Mouse (Mus musculus): ENCODE measurements at regions not wholly inside any gene's neighbourhood (a gene's known extent, or its start where the extent isn't known, plus 50 kb on each side); places are given as distances from the start of the nearest gene placed in this dataset.

GRCm38 (mm10) chr5:97632791-97633190, 176.0 kb upstream of the Gk2 start:
- no peak for ATAC-seq (ENCODE audit: low FRiP score, low TSS enrichment)
- Histone ChIP-seq H3K36me3 (ENCODE audit: insufficient read depth, low read length) (no peaks in the 10 kb centered on the region), H3K4me1 (ENCODE audit: insufficient read depth, low read length) (no peaks in the 10 kb centered on the region), H3K4me3 (ENCODE audit: low read length) (no peak overlapping the region), H3K4me2 (replicated peaks; ENCODE audit: low read depth, low read length) (no peak overlapping the region), H3K9me3 (ENCODE audit: low read length) (no peaks in the 10 kb centered on the region), H3K27ac (ENCODE audit: low read length) (no peak overlapping the region), H3K9ac (replicated peaks; ENCODE audit: low read length) (no peak overlapping the region), H3K27me3 (ENCODE audit: insufficient read depth, low read length) (no peaks in the 10 kb centered on the region)
- WGBS = 86% methylated on average over 7 of the region's 7 CpGs

DNA sequence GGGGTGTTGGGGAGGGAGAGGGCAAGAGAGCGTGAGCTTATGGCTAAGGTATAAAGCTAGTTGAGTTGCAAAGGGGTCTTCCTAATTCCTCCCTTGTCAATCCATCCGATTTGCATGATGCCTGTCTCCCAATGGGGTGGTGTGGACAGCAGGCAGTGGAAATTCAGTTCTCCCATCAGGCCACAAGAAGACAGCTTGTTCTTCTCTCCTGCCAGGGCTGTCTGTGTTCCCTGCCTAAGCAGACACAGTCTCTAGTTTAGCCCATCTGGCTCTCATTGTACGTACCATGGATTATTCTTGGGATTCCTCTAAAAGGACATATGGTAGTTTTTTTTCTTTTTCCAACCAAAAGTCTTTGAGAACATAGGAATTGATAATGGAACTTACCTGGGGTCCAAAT, 168.4 kb upstream of the Gk2 start:
- Histone ChIP-seq H3K4me3 (ENCODE audit: low read length) (no peak overlapping the region), H3K27me3 (ENCODE audit: insufficient read depth, low read length) (no peaks in the 10 kb centered on the region), H3K36me3 (ENCODE audit: insufficient read depth, low read length) (no peaks in the 10 kb centered on the region), H3K27ac (ENCODE audit: low read length) (no peak overlapping the region), H3K9me3 (ENCODE audit: low read length) (no peaks in the 10 kb centered on the region), H3K9ac (replicated peaks; ENCODE audit: low read length) (no peak overlapping the region), H3K4me2 (replicated peaks; ENCODE audit: low read depth, low read length) (no peak overlapping the region), H3K4me1 (ENCODE audit: insufficient read depth, low read length) (no peaks in the 10 kb centered on the region)
- WGBS = 87% methylated on average over 3 of the region's 3 CpGs
- no peak for ATAC-seq (ENCODE audit: low FRiP score, low TSS enrichment)

DNA sequence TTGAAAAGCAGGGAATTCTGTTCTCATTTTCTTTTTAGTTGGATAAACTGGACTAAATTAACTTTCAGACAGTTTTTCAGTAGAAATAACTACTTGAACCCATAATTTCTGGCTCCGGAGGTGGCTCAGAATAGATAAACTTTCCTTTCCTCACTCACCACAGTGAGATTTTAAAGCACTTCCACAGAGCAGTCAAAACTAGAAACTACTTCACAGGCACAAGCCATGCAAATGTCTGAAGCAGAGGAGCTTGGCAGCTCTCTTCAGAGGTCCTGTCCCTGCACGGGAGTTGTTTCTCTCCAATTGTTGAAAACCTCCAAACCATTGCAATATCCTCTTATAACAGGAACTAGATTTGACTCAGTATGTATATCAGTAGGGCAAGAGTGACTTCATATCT, 163.1 kb upstream of the Gk2 start:
- no peak overlapping the region for H3K9ac ChIP-seq (replicated peaks; ENCODE audit: low read length)
- no peak for ATAC-seq (ENCODE audit: low FRiP score, low TSS enrichment)
- no peak overlapping the region for H3K4me3 ChIP-seq (ENCODE audit: low read length)
- no peaks in the 10 kb centered on the region for H3K36me3 ChIP-seq (ENCODE audit: insufficient read depth, low read length)
- 95% methylated on average over 2 of the region's 2 CpGs for WGBS
- no peak overlapping the region for H3K27ac ChIP-seq (ENCODE audit: low read length)
- no peak overlapping the region for H3K4me2 ChIP-seq (replicated peaks; ENCODE audit: low read depth, low read length)
- no peaks in the 10 kb centered on the region for H3K27me3 ChIP-seq (ENCODE audit: insufficient read depth, low read length)
- H3K9me3 ChIP-seq (ENCODE audit: low read length) = no peaks in the 10 kb centered on the region
- no peaks in the 10 kb centered on the region for H3K4me1 ChIP-seq (ENCODE audit: insufficient read depth, low read length)

DNA sequence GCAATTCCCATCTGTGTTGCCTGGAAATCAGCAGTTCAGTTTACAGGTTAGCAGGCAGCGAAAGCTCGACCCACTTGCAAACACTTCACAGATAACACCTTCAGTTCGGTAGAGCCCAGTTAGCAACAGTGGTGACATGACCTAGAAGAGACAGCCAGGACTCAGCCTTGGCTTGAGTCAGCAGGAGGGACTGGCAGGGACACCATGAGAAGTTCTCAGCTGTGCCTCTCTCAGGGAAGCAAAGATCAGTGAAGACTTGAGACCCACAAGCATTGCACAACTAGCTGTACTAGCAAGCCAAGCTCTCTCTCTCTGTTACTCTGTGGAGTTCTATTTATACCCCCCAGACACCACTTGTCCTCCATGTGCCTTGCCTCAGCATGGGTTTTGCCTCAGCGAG, 161.6 kb upstream of the Gk2 start:
- no peak overlapping the region for H3K4me3 ChIP-seq (ENCODE audit: low read length)
- WGBS = 89% methylated on average over 4 of the region's 4 CpGs
- H3K9ac ChIP-seq (replicated peaks; ENCODE audit: low read length) = no peak overlapping the region
- no peaks in the 10 kb centered on the region for H3K27me3 ChIP-seq (ENCODE audit: insufficient read depth, low read length)
- no peaks in the 10 kb centered on the region for H3K9me3 ChIP-seq (ENCODE audit: low read length)
- H3K27ac ChIP-seq (ENCODE audit: low read length) = no peak overlapping the region
- no peak for ATAC-seq (ENCODE audit: low FRiP score, low TSS enrichment)
- H3K4me2 ChIP-seq (replicated peaks; ENCODE audit: low read depth, low read length) = no peak overlapping the region
- no peaks in the 10 kb centered on the region for H3K4me1 ChIP-seq (ENCODE audit: insufficient read depth, low read length)
- H3K36me3 ChIP-seq (ENCODE audit: insufficient read depth, low read length) = no peaks in the 10 kb centered on the region

DNA sequence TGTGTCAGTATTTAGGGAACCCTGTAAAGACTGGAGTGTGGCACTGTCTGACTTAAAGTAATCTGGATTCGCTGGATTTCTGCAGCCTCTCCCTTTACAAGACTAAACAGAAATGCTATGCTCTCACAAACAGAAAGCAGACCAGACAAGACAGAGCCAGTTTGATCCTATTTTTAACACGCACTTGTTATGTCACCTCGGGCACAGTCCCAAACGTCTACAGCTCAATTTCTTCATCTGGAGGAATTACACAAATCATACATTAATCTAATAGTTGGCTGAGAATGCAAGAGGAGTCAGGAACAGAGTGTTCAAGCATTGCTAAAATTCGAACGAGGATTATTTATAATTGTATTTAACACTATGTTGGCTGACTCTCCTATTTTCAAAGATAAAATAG, 145.4 kb upstream of the Gk2 start:
- peaks cover 4% of the 10 kb centered on the region; the same call in 1 of the 2 replicates for H3K4me1 ChIP-seq (ENCODE audit: insufficient read depth, low read length)
- no peak overlapping the region for H3K27ac ChIP-seq (ENCODE audit: low read length)
- no peaks in the 10 kb centered on the region for H3K9me3 ChIP-seq (ENCODE audit: low read length)
- no peak overlapping the region for H3K4me2 ChIP-seq (replicated peaks; ENCODE audit: low read depth, low read length)
- H3K36me3 ChIP-seq (ENCODE audit: insufficient read depth, low read length) = no peaks in the 10 kb centered on the region
- 75% methylated on average over 6 of the region's 6 CpGs for WGBS
- no peak overlapping the region for H3K4me3 ChIP-seq (ENCODE audit: low read length)
- no peak overlapping the region for H3K9ac ChIP-seq (replicated peaks; ENCODE audit: low read length)
- ATAC-seq (ENCODE audit: low FRiP score, low TSS enrichment) = no peak
- H3K27me3 ChIP-seq (ENCODE audit: insufficient read depth, low read length) = no peaks in the 10 kb centered on the region

GRCm38 (mm10) chr5:97601384-97601783, 144.6 kb upstream of the Gk2 start:
- no peak overlapping the region for H3K27ac ChIP-seq (ENCODE audit: low read length)
- no peaks in the 10 kb centered on the region for H3K36me3 ChIP-seq (ENCODE audit: insufficient read depth, low read length)
- ATAC-seq (ENCODE audit: low FRiP score, low TSS enrichment) = peak; percentile 76
- H3K4me3 ChIP-seq (ENCODE audit: low read length) = no peak overlapping the region
- no peaks in the 10 kb centered on the region for H3K27me3 ChIP-seq (ENCODE audit: insufficient read depth, low read length)
- no peak overlapping the region for H3K4me2 ChIP-seq (replicated peaks; ENCODE audit: low read depth, low read length)
- no peak overlapping the region for H3K9ac ChIP-seq (replicated peaks; ENCODE audit: low read length)
- H3K9me3 ChIP-seq (ENCODE audit: low read length) = no peaks in the 10 kb centered on the region
- 56% methylated on average over 2 of the region's 2 CpGs for WGBS
- peaks cover 4% of the 10 kb centered on the region; the same call in 1 of the 2 replicates for H3K4me1 ChIP-seq (ENCODE audit: insufficient read depth, low read length)

- Histone ChIP-seq H3K4me3 (ENCODE audit: low read length) (no peak overlapping the region), H3K9ac (replicated peaks; ENCODE audit: low read length) (no peak overlapping the region), H3K4me1 (ENCODE audit: insufficient read depth, low read length) (peaks cover 4% of the 10 kb centered on the region; the same call in 1 of the 2 replicates), H3K4me2 (replicated peaks; ENCODE audit: low read depth, low read length) (no peak overlapping the region), H3K27ac (ENCODE audit: low read length) (no peak overlapping the region), H3K9me3 (ENCODE audit: low read length) (no peaks in the 10 kb centered on the region), H3K36me3 (ENCODE audit: insufficient read depth, low read length) (no peaks in the 10 kb centered on the region), H3K27me3 (ENCODE audit: insufficient read depth, low read length) (no peaks in the 10 kb centered on the region)
- ATAC-seq (ENCODE audit: low FRiP score, low TSS enrichment) = no peak
- 80% methylated on average over 9 of the region's 9 CpGs for WGBS
Measured at GRCm38 (mm10) chr5:97598741-97599140, 141.9 kb upstream of the Gk2 start.

DNA sequence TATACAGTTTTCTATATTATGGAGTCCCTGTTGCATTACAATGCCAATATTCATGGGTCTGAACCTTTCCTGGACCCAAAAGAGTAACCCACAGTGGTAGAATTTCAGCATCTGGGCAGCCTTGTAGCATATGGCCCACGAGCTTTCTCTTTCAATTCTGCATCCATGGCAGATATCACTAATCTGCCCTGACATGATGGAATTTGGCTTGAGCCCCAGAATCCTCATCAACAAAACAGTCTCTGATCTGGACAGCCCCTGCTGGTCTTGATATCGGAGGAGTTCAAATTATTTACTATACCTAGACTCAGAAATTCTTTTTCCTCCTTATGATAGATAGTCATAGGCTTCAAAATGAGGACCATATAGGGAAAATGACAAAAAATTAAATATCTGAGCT, 139.1 kb upstream of the Gk2 start:
- H3K27ac ChIP-seq (ENCODE audit: low read length) = no peak overlapping the region
- no peaks in the 10 kb centered on the region for H3K27me3 ChIP-seq (ENCODE audit: insufficient read depth, low read length)
- no peaks in the 10 kb centered on the region; the same call in 1 of the 2 replicates for H3K4me1 ChIP-seq (ENCODE audit: insufficient read depth, low read length)
- H3K4me3 ChIP-seq (ENCODE audit: low read length) = no peak overlapping the region
- H3K9me3 ChIP-seq (ENCODE audit: low read length) = no peaks in the 10 kb centered on the region
- no peak overlapping the region for H3K4me2 ChIP-seq (replicated peaks; ENCODE audit: low read depth, low read length)
- H3K36me3 ChIP-seq (ENCODE audit: insufficient read depth, low read length) = no peaks in the 10 kb centered on the region
- no peak for ATAC-seq (ENCODE audit: low FRiP score, low TSS enrichment)
- 79% methylated on average over 2 of the region's 2 CpGs for WGBS
- H3K9ac ChIP-seq (replicated peaks; ENCODE audit: low read length) = no peak overlapping the region

GRCm38 (mm10) chr5:97594081-97594480, 137.3 kb upstream of the Gk2 start:
- ATAC-seq (ENCODE audit: low FRiP score, low TSS enrichment) = no peak
- Histone ChIP-seq H3K4me3 (ENCODE audit: low read length) (no peak overlapping the region), H3K4me1 (ENCODE audit: insufficient read depth, low read length) (no peaks in the 10 kb centered on the region), H3K9ac (replicated peaks; ENCODE audit: low read length) (no peak overlapping the region), H3K36me3 (ENCODE audit: insufficient read depth, low read length) (no peaks in the 10 kb centered on the region), H3K9me3 (ENCODE audit: low read length) (no peaks in the 10 kb centered on the region), H3K27me3 (ENCODE audit: insufficient read depth, low read length) (no peaks in the 10 kb centered on the region), H3K27ac (ENCODE audit: low read length) (no peak overlapping the region), H3K4me2 (replicated peaks; ENCODE audit: low read depth, low read length) (no peak overlapping the region)
- WGBS = 68% methylated on average over 7 of the region's 7 CpGs

DNA sequence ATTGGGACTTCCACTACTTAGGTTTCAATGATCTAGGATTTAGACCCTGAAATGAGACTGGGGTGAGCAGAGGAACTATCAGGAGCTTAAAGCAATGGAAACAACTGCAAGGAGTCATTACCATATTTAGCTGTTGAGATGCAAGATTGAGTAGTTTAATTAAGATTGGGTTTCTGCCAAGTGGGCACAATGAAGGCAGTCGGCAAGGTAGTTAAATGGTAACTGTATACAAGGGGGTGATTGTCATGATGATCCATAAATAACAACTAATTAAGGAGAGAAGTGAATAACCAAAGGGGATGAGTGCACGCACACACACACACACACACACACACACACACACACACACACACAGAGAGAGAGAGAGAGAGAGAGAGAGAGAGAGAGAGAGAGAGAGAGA, 125.7 kb upstream of the Gk2 start:
- Histone ChIP-seq H3K4me3 (ENCODE audit: low read length) (no peak overlapping the region), H3K27me3 (ENCODE audit: insufficient read depth, low read length) (no peaks in the 10 kb centered on the region), H3K4me2 (replicated peaks; ENCODE audit: low read depth, low read length) (no peak overlapping the region), H3K4me1 (ENCODE audit: insufficient read depth, low read length) (no peaks in the 10 kb centered on the region), H3K9ac (replicated peaks; ENCODE audit: low read length) (no peak overlapping the region), H3K27ac (ENCODE audit: low read length) (no peak overlapping the region), H3K9me3 (ENCODE audit: low read length) (no peaks in the 10 kb centered on the region), H3K36me3 (ENCODE audit: insufficient read depth, low read length) (no peaks in the 10 kb centered on the region)
- ATAC-seq (ENCODE audit: low FRiP score, low TSS enrichment) = no peak
- WGBS = 59% methylated on average over 2 of the region's 2 CpGs

GRCm38 (mm10) chr5:97565486-97565885, 108.7 kb upstream of the Gk2 start:
- Histone ChIP-seq H3K36me3 (ENCODE audit: insufficient read depth, low read length) (no peaks in the 10 kb centered on the region), H3K9me3 (ENCODE audit: low read length) (no peaks in the 10 kb centered on the region), H3K4me1 (ENCODE audit: insufficient read depth, low read length) (no peaks in the 10 kb centered on the region), H3K9ac (replicated peaks; ENCODE audit: low read length) (no peak overlapping the region), H3K27me3 (ENCODE audit: insufficient read depth, low read length) (no peaks in the 10 kb centered on the region), H3K27ac (ENCODE audit: low read length) (no peak overlapping the region), H3K4me2 (replicated peaks; ENCODE audit: low read depth, low read length) (no peak overlapping the region), H3K4me3 (ENCODE audit: low read length) (no peak overlapping the region)
- 72% methylated on average over 5 of the region's 5 CpGs for WGBS
- ATAC-seq (ENCODE audit: low FRiP score, low TSS enrichment) = no peak

All from kidney, embryonic 16.5 days (tissue).